Mouse (Mus musculus) frontal cortex, adult 2 months (tissue): ENCODE measurements around the gene Gm49318. TPM values are rescaled to one million over a fixed set of nuclear protein-coding genes. Genes with fewer than 3 reads are reported as not detected.

Source experiments
- DNase-seq, 2 experiments: peaks; one replicate each; pipeline ENCODE4 v3.0.0; 2022; ENCODE audit warnings: low spot score in 1 of 2; ENCODE audit errors: extremely low spot score in 1 of 2
- polyA plus RNA-seq: library from polyadenylated mRNA; depleted of rRNA; stranded (reverse); fragments of >200 nt; gene quantifications from 2 replicates; pipeline ENCODE4 v1.2.3, GENCODE M21; 2012; rRNA removed

Gene Gm49318
- polyA plus RNA-seq, 1 experiment, result 0.54 TPM

DNA sequence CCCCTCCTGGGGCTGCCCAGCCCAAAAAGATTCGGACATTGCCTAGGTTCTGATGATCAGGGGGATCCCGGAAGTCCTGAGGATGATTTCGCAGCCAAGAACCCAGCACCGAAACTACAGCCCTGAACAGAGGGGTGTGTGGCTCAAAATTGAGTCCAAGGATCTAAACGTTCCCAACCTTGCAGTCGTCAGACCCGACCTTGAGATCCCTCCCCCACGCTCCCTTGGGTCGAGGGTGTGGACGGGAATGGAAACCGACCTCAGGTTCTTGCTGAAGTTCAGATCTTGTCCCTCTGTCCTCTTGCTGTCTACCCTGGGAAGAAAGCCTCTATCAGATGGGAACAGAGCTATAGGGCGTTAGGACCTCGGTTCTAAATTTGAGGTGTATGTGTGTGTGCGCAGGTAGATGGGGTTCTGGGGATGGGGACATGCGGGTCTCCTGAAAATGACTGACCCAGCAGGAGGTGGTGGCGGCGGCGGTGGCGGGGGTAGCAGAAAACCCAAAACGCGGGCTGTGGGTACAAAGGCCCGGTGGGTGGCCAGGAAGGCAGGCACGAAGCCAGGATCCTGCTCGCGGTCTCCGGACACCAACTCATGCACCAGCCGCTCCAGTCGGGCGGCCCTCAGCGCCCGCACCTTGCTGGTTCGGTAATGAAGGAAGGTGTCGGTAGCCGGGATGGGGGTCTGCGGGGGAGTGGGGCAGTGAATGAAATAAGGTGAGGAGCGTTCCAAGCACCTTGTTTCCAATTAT, 83.3 kb downstream of the Gm49318 start:
- no peak for DNase-seq

Other genes starting within 250 kb of the Gm49318 start
- gene Angptl8, start 235.7 kb downstream of the Gm49318 start, polyA plus RNA-seq, result not detected in 2 replicates
- 47.7 and 50.1 TPM in 2 replicates for gene Dock6, start 218.6 kb downstream of the Gm49318 start, polyA plus RNA-seq
- 10.9 and 13.6 TPM in 2 replicates for gene Rab3d, start 153.1 kb downstream of the Gm49318 start, polyA plus RNA-seq
- 18.3 and 26.9 TPM in 2 replicates for gene Ccdc159, start 143.8 kb downstream of the Gm49318 start, polyA plus RNA-seq
- 53.8 and 53.9 TPM in 2 replicates for gene Tmem205, start 143.7 kb downstream of the Gm49318 start, polyA plus RNA-seq
- gene Plppr2, start 134.2 kb downstream of the Gm49318 start, polyA plus RNA-seq, result 182 and 192 TPM in 2 replicates
- gene Swsap1, start 115.5 kb downstream of the Gm49318 start, polyA plus RNA-seq, result 9.0 and 10.1 TPM in 2 replicates
- gene Epor, start 107.8 kb downstream of the Gm49318 start, polyA plus RNA-seq, result 8.8 and 10.3 TPM in 2 replicates
- 5.0 and 6.7 TPM in 2 replicates for gene Rgl3, start 81.8 kb downstream of the Gm49318 start, polyA plus RNA-seq
- gene Ccdc151, start 68.6 kb downstream of the Gm49318 start, polyA plus RNA-seq, result 6.9 TPM in 2 replicates
- 106 and 112 TPM in 2 replicates for gene Prkcsh, start 68.5 kb downstream of the Gm49318 start, polyA plus RNA-seq
- 143 and 155 TPM in 2 replicates for gene Elavl3, start 19.2 kb downstream of the Gm49318 start, polyA plus RNA-seq
- 38.2 and 39.5 TPM in 2 replicates for gene Zfp653, start 117 bp upstream of the Gm49318 start, polyA plus RNA-seq
- gene Ecsit, start 14.2 kb upstream of the Gm49318 start, polyA plus RNA-seq, result 62.5 and 64.9 TPM in 2 replicates
- gene Cnn1, start 28.0 kb upstream of the Gm49318 start, polyA plus RNA-seq, result 1.4 and 2.3 TPM in 2 replicates
- gene Elof1, start 45.9 kb upstream of the Gm49318 start, polyA plus RNA-seq, result 107 and 121 TPM in 2 replicates
- gene Acp5, start 64.5 kb upstream of the Gm49318 start, polyA plus RNA-seq, result 0.60 and 1.6 TPM in 2 replicates
- gene Pigyl, start 85.6 kb upstream of the Gm49318 start, polyA plus RNA-seq, result 93.7 and 106 TPM in 2 replicates
- gene Zfp872, start 116.8 kb upstream of the Gm49318 start, polyA plus RNA-seq, result 0.04 TPM in 1 of 2 replicates, not detected in the other
- 16.8 and 17.4 TPM in 2 replicates for gene Zfp809, start 154.5 kb upstream of the Gm49318 start, polyA plus RNA-seq
- 1.3 and 1.7 TPM in 2 replicates for gene Zfp599, start 188.6 kb upstream of the Gm49318 start, polyA plus RNA-seq
- 17.6 and 21.3 TPM in 2 replicates for gene Zfp810, start 236.4 kb upstream of the Gm49318 start, polyA plus RNA-seq